Mouse (Mus musculus) c-Kit-positive CD71-negative TER-119-negative erythroid progenitor cells, embryonic 14.5 days (primary cell): ENCODE data around the gene Cacna1g.

ENCODE experiments used
- DNase-seq: peaks from one replicate; pipeline ENCODE4 v3.0.0-alpha.2; 2013; ENCODE audit warnings: low read depth

The Cacna1g gene

GRCm38 (mm10) chr11:94480382-94480781 lies 6.4 kb upstream of the Cacna1g start:
- DNase-seq = no peak

GRCm38 (mm10) chr11:94477651-94478050 lies 3.7 kb upstream of the Cacna1g start:
- DNase-seq = no peak

GRCm38 (mm10) chr11:94475722-94476121 lies 1.7 kb upstream of the Cacna1g start:
- DNase-seq = no peak

- no peak for DNase-seq
These were observed 529 bp upstream of the Cacna1g start for GRCm38 (mm10) chr11:94474544-94474910.

DNA sequence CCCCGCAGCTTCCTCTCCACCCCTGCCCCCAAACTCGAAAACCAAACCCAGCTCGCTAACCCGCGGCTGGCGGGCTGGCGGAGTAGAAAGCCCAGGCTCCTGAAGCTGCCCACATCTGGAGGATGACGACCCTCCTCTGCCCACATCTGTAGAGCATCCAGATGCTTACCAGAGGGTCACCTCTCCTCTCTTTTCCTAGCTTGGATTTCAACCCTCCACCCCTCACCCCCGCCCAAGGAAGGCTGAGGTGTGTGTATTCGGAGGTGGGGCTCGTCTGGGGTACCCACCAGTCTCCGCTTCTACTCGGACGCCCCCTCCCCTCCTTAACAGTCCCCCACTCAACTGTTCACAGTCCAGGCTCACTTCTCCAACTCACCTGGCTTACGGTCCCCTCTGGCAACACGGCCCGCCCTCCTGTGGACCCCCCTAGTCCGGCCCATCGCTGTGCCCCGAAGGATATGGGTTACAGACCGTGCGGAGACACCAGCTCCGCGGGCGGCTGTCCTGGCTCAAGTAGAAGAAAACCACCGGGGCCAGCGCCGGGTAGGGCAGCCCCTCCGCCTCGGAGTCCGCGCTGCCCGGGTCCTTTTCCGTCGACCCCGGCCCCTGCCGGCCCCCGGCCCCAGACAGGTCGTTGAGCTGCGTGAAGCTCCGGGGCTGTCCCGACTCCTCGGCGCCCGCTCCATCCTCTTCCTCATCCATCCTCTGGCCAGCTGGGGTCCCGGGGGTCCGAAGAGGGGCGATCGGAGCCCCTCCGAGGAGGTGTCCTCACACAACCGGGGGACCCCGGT lies 887 bp downstream of the Cacna1g start:
- DNase-seq = no peak

DNA sequence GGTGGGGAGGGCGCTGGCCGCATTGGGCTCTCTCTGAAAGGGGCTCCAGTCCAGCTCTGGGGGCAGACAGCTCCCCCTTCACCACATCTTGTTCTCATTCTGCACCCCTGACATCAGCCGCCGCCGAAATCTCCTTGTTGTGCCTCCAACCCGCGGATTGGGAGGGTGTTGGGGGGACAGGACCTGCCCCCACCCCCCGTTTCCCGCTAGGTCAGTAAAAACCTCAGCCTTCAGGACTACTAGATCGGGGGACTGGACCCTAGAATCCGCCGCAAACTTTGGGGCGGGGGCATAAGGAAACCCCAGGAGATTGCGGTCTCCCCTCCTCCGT lies 1.4 kb downstream of the Cacna1g start:
- no peak for DNase-seq

GRCm38 (mm10) chr11:94471740-94472584 lies 2.0 kb downstream of the Cacna1g start:
- no peak for DNase-seq

GRCm38 (mm10) chr11:94470391-94470790 lies 3.6 kb downstream of the Cacna1g start:
- no peak for DNase-seq

- no peak for DNase-seq
These were observed 4.6 kb downstream of the Cacna1g start for GRCm38 (mm10) chr11:94469136-94470064.

GRCm38 (mm10) chr11:94468582-94469064 lies 5.4 kb downstream of the Cacna1g start:
- no peak for DNase-seq

DNA sequence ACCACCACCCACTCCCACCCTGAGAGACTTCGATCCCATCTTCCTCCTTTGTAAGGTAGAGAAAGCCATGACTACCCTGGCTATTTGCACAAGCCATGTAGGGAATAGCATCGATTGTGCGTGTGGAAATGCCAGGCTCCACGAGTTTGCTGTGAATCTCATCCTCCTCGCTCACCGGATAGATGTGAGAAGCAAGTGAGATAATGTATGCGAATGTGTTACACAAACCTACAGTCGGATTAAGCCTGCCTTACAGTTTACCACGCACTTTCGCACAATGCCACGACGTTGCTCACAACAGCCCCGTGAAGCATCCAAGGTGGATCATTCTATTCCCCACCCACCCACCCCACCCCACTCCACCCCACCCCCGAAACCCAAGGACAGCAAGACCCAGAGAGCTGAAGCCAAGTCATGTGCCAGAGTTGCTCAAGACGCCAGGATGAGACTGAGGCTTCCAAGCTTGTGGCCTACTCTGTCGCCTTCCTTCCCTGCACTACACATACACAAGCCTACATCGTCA lies 7.6 kb downstream of the Cacna1g start:
- no peak for DNase-seq

DNA sequence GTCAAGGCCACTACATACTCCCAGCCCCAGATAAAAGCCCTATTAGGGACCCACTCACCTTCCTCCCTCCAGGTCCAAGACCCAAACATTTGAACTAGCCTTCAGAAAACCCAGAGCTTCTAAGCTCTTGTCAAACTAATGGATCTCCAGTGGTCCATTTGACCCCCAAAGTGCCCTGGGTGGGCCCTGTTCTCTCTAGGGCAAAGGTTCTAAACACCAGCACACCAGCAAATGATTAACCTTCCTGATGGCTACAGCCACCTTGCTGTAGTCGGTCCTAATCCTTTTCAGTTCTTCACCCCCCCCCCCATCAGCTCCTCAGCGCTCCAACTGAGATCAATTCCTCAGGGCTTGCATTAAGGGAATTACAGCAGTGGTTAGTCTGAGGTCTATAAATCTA lies 9.8 kb downstream of the Cacna1g start:
- no peak for DNase-seq

DNA sequence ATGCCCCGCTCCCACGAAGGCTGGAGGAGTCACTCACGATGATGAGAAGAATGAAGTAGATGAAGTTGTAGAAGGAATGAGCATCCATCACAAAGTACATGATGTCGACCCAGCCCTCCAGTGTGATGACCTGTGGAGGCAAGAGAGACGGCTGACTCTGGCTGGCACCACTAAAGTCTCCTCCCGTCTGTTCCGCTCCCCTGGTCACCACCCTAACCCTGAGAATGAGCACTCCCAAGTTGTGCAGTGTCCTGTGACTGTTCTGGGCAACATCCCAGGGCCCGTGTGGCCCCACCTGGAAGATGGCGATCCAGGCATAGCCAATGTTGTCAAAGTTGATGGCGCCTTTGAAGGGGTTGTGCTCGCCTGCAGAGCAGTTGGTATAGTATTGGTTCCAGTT lies 12.1 kb downstream of the Cacna1g start:
- no peak for DNase-seq

- DNase-seq = no peak
These were observed 17.0 kb downstream of the Cacna1g start for GRCm38 (mm10) chr11:94457001-94457400.

DNA sequence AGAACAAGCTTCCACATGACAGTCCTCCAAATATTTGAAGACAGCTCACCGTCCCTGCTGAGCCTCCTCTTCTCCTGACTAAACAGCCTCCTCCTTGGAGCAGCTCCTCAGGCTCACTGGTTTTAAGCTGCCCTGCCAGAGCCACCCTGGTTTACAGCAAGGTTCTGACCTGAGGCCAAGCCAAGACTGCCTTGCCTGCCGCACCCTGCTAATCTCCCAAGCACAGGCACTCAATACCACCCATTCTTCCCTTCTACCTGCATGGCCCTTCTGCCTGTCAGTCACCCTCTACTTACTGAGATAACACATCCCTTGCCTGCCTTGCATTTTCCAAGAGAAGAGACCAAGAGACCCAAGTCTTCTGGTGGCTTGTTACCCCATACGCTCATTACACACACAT lies 17.7 kb downstream of the Cacna1g start:
- no peak for DNase-seq

DNA sequence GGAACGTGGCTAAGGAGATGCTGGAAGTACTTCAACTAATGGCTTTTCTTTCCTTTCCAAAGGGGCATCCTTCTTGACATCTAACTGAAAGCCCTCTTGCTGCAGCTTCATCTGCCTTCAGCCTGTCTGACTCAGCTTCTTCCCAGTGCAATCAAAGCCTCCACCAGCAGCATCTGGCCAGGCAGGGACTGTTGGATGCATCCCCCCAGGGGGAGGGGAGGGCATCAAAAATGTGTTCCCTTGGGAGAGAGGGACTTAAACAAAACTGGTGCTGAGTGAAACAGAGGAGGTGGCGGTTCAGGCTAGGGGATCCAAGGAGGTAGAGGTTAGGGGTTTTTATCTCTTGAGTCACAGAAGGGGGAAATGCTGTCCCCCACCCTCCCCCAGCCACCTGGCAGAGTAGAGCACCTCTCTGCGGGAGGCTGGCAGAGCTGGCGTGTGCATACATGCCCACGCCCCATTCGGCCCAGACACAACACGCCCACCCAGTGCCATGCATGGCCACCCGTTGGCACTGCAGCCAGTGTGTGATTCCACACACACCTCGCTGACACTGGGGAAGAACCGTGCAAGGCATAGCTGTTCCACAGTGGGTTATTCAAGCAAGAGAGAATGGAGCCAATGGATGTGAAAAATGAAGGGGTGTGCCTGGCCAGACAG lies 18.7 kb downstream of the Cacna1g start:
- no peak for DNase-seq

DNA sequence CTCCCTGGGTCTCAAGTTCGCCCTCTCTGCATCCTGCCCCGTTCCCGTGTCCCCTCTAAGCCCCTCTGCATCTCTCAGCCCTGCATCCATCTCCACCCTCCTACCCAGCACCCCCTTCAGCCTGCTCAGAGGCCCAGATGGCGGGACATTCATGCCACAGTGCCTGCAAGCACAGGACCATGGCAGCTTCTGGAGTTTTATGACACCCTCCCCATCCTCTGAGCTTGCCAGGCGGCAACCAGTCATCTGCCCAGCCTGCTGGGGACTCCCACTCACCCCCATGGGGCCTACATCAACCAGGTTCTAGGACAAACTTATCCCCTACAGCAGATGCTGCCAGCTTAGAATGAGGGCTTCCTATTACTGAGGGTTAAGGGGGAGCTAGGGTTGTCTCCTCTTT lies 19.2 kb downstream of the Cacna1g start:
- no peak for DNase-seq

- DNase-seq = no peak
These were observed 22.8 kb downstream of the Cacna1g start for GRCm38 (mm10) chr11:94451091-94451773.

- no peak for DNase-seq
These were observed 24.1 kb downstream of the Cacna1g start for GRCm38 (mm10) chr11:94449886-94450285.

GRCm38 (mm10) chr11:94449239-94449638 lies 24.8 kb downstream of the Cacna1g start:
- DNase-seq = no peak

DNA sequence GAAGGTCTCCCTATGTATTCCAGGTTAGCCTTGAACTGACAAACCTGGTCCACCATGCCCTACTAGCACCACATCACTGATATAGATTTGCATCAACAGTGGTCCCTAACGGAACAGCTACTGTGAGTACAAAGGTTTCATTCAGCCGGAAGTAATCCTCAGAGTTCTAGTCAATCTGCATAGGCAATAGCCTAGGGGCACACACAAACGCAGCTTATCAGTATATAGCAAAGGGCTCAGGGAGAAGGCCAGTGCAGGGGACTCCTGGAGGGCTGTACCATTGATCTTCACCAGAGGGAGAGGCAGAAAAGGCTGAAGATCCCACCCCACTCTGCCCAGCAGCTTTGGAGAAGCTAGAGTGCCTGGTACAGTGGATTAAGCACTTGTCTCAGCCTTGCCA lies 27.0 kb downstream of the Cacna1g start:
- no peak for DNase-seq
